Mouse (Mus musculus) adipose tissue, adult 10 weeks (tissue): ENCODE measurements around the gene Hapln2. TPM values are rescaled to one million over a fixed set of nuclear protein-coding genes. Genes with fewer than 3 reads are reported as not detected.

ENCODE experiments used
- polyA plus RNA-seq: library from polyadenylated mRNA; stranded (reverse); fragments of 350-450 nt; fragmentation: Illumina TruSeq; extraction: RNeasy Lipid Tissue Mini Kit (QIAGEN cat#74804); gene quantifications from one replicate; pipeline ENCODE4 v1.2.3, GENCODE M21; 2014; ENCODE audit warnings: low read depth, low replicate concordance

The Hapln2 gene
- polyA plus RNA-seq = not detected

GRCm38 (mm10) chr3:88027434-88028186, at the start of gene Hapln2:
Hapln2 (minus strand) TSS chr3:88027583.

GRCm38 (mm10) chr3:88057902-88058696, 30.7 kb upstream of the Hapln2 start, which contains the start of gene Naxe:
Naxe (minus strand) TSS chr3:88058495.

GRCm38 (mm10) chr3:88042661-88043421, 15.5 kb upstream of the Hapln2 start, which contains the start of gene Gpatch4:
Gpatch4 (plus strand) TSS chr3:88043108.

GRCm38 (mm10) chr3:88000181-88000580, 27.2 kb downstream of the Hapln2 start, which contains the start of gene Bcan:
Bcan (minus strand) TSS chr3:88000230.

Other genes starting within 250 kb of the Hapln2 start
- 1.3 TPM for gene Ntrk1, start 232.4 kb downstream of the Hapln2 start, polyA plus RNA-seq
- 2.8 TPM for gene Insrr, start 230.6 kb downstream of the Hapln2 start, polyA plus RNA-seq
- gene Pear1, start 203.3 kb downstream of the Hapln2 start, polyA plus RNA-seq = 39.1 TPM
- 0.55 TPM for gene Sh2d2a, start 180.8 kb downstream of the Hapln2 start, polyA plus RNA-seq
- 24.2 TPM for gene Prcc, start 142.0 kb downstream of the Hapln2 start, polyA plus RNA-seq
- 132 TPM for gene Hdgf, start 121.3 kb downstream of the Hapln2 start, polyA plus RNA-seq
- gene Mrpl24, start 108.1 kb downstream of the Hapln2 start, polyA plus RNA-seq = 115 TPM
- 15.9 TPM for gene Isg20l2, start 97.3 kb downstream of the Hapln2 start, polyA plus RNA-seq
- 19.1 TPM for gene Rrnad1, start 96.9 kb downstream of the Hapln2 start, polyA plus RNA-seq
- gene Crabp2, start 78.9 kb downstream of the Hapln2 start, polyA plus RNA-seq = 3.9 TPM
- gene Nes, start 56.5 kb downstream of the Hapln2 start, polyA plus RNA-seq = 9.0 TPM
- not detected for gene Bcan, start 27.4 kb downstream of the Hapln2 start, polyA plus RNA-seq
- gene Gpatch4, start 15.5 kb upstream of the Hapln2 start, polyA plus RNA-seq = 11.0 TPM
- gene Naxe, start 30.9 kb upstream of the Hapln2 start, polyA plus RNA-seq = 105 TPM
- gene Ttc24, start 50.7 kb upstream of the Hapln2 start, polyA plus RNA-seq = 6.3 TPM
- 1.1 TPM for gene Iqgap3, start 54.4 kb upstream of the Hapln2 start, polyA plus RNA-seq
- 35.4 TPM for gene Mef2d, start 114.8 kb upstream of the Hapln2 start, polyA plus RNA-seq
- 18.7 TPM for gene Rhbg, start 227.1 kb upstream of the Hapln2 start, polyA plus RNA-seq